Mouse (Mus musculus) myocyte (in vitro differentiated cells): ENCODE measurements around the gene Efna2. TPM values are rescaled to one million over a fixed set of nuclear protein-coding genes. Genes with fewer than 3 reads are reported as not detected.
A peak's percentile ranks its signal among the peaks of the same experiment; 100 is the strongest.

Experiments used
- H3K27me3 ChIP-seq: one replicate; pipeline ENCODE4 v1.6.1; 2011; ENCODE audit not compliant: control insufficient read depth, insufficient read depth, insufficient read length
- H3K36me3 ChIP-seq: one replicate; pipeline ENCODE4 v1.6.1; 2011; ENCODE audit not compliant: control insufficient read depth, insufficient read depth
- H3K4me2 ChIP-seq: one replicate; pipeline ENCODE4 v1.6.1; 2011; ENCODE audit warnings: low read depth, control low read depth
- H3K4me3 ChIP-seq: one replicate; pipeline ENCODE4 v1.5.1; 2011; ENCODE audit warnings: mild to moderate bottlenecking, control low read depth, moderate library complexity
- H3K79me2 ChIP-seq: one replicate; pipeline ENCODE4 v1.6.1; 2011; ENCODE audit not compliant: control insufficient read depth, insufficient read depth
- H3ac ChIP-seq: one replicate; pipeline ENCODE4 v1.6.1; 2011; ENCODE audit not compliant: control insufficient read depth, insufficient read length
- CEBPB ChIP-seq: IDR thresholded peaks from 2 replicates; pipeline ENCODE4 v1.6.1; 2011; ENCODE audit warnings: mild to moderate bottlenecking, moderate library complexity; ENCODE audit not compliant: poor library complexity, insufficient read depth, severe bottlenecking
- E2F4 ChIP-seq: IDR thresholded peaks from one replicate; pipeline ENCODE4 v1.6.1; 2011; ENCODE audit warnings: mild to moderate bottlenecking, control low read depth, moderate library complexity; ENCODE audit not compliant: insufficient read depth
- MAX ChIP-seq: IDR thresholded peaks from one replicate; pipeline ENCODE4 v1.6.1; 2011; ENCODE audit warnings: low read depth, mild to moderate bottlenecking, control low read depth
- MYOD1 ChIP-seq, 3 experiments: IDR thresholded peaks; one replicate each; pipeline ENCODE4 v1.6.1; 2011; ENCODE audit warnings: control low read depth in 2 of 3, low read depth in 2 of 3, mild to moderate bottlenecking in 2 of 3, moderate library complexity in 1 of 3; ENCODE audit not compliant: insufficient read length in 2 of 3, control insufficient read depth in 1 of 3
- MYOG ChIP-seq, 3 experiments: IDR thresholded peaks; one replicate each; pipeline ENCODE4 v1.6.1; 2011; ENCODE audit warnings: control low read depth in 2 of 3, low read depth in 2 of 3, mild to moderate bottlenecking in 2 of 3; ENCODE audit not compliant: insufficient read length in 2 of 3, control insufficient read depth in 1 of 3, insufficient read depth in 1 of 3
- POLR2A ChIP-seq: IDR thresholded peaks from one replicate; pipeline ENCODE4 v1.6.1; 2011; ENCODE audit warnings: low read depth, mild to moderate bottlenecking, control low read depth, moderate library complexity; ENCODE audit not compliant: insufficient read length
- POLR2AphosphoS2 ChIP-seq: IDR thresholded peaks from one replicate; pipeline ENCODE4 v1.6.1; 2011; ENCODE audit warnings: low read depth, control low read depth; ENCODE audit not compliant: insufficient read length
- REST ChIP-seq: IDR thresholded peaks from one replicate; pipeline ENCODE4 v1.6.1; 2011; ENCODE audit warnings: mild to moderate bottlenecking, control low read depth, moderate library complexity; ENCODE audit not compliant: insufficient read depth, insufficient read length
- SRF ChIP-seq: IDR thresholded peaks from one replicate; pipeline ENCODE4 v1.6.1; 2011; ENCODE audit warnings: low read depth; ENCODE audit not compliant: control insufficient read depth, insufficient read length
- TCF12 ChIP-seq: IDR thresholded peaks from one replicate; pipeline ENCODE4 v1.6.1; 2011; ENCODE audit warnings: mild to moderate bottlenecking, control low read depth; ENCODE audit not compliant: poor library complexity, insufficient read depth, severe bottlenecking
- TCF3 ChIP-seq: IDR thresholded peaks from one replicate; pipeline ENCODE4 v1.6.1; 2011; ENCODE audit warnings: low read depth, control low read depth; ENCODE audit not compliant: insufficient read length
- USF1 ChIP-seq: IDR thresholded peaks from one replicate; pipeline ENCODE4 v1.6.1; 2011; ENCODE audit warnings: low read depth, mild to moderate bottlenecking, control low read depth, moderate library complexity
- polyA plus RNA-seq: library from polyadenylated mRNA; unstranded; fragments of >200 nt; fragmentation: generic; extraction: Trizol; gene quantifications from one replicate; pipeline ENCODE4 v1.2.1, GENCODE M21; 2012; ENCODE audit warnings: missing spikeins

Gene Efna2
- polyA plus RNA-seq, 1 experiment, result 3.6 TPM

- Histone ChIP-seq H3K79me2 (peaks cover 21% of the 10 kb centered on the region), H3K4me2 (peak overlapping the region; percentile 98), H3K4me3 (peak overlapping the region; percentile 33), H3K27me3 (no peaks in the 10 kb centered on the region), H3ac (no peak overlapping the region), H3K36me3 (peaks cover 14% of the 10 kb centered on the region)
- TF ChIP-seq USF1 (no peak), POLR2A (no peak), SRF (no peak), REST (no peak), CEBPB (no peak), E2F4 (no peak), MYOG (IDR thresholded peaks at IDR 0.05; ENCODE audit: control insufficient read depth in 1 of 3, insufficient read depth in 1 of 3, insufficient read length in 2 of 3, low read depth in 2 of 3) (peak in 2 of 3 experiments; percentile 5 to 58), MYOD1 (IDR thresholded peaks at IDR 0.05; ENCODE audit: control insufficient read depth in 1 of 3, insufficient read length in 2 of 3, low read depth in 2 of 3) (peak; percentile 94 to 98 (median 97)), POLR2AphosphoS2 (no peak), TCF3 (peak; percentile 45), TCF12 (peak; percentile 51), MAX (no peak)
Measured at GRCm38 (mm10) chr10:80227877-80228775, 48.8 kb downstream of the Efna2 start.

- Histone ChIP-seq H3K36me3 (peaks cover 11% of the 10 kb centered on the region), H3K4me2 (no peak overlapping the region), H3K4me3 (no peak overlapping the region), H3K79me2 (no peaks in the 10 kb centered on the region), H3ac (no peak overlapping the region), H3K27me3 (no peaks in the 10 kb centered on the region)
- TF ChIP-seq MYOG (IDR thresholded peaks at IDR 0.05; ENCODE audit: control insufficient read depth in 1 of 3, insufficient read depth in 1 of 3, insufficient read length in 2 of 3, low read depth in 2 of 3) (no peak), TCF12 (no peak), SRF (no peak), TCF3 (no peak), MAX (no peak), POLR2AphosphoS2 (no peak), REST (no peak), E2F4 (no peak)
Measured at GRCm38 (mm10) chr10:80236145-80236825, 57.0 kb downstream of the Efna2 start.

GRCm38 (mm10) chr10:80237020-80237419 lies 57.7 kb downstream of the Efna2 start:
- Histone ChIP-seq H3K36me3 (peaks cover 11% of the 10 kb centered on the region), H3K27me3 (no peaks in the 10 kb centered on the region), H3K79me2 (no peaks in the 10 kb centered on the region), H3ac (no peak overlapping the region), H3K4me3 (no peak overlapping the region), H3K4me2 (no peak overlapping the region)
- no peak for TF ChIP-seq POLR2A
- no peak for TF ChIP-seq TCF3
- no peak for TF ChIP-seq MAX
- no peak for TF ChIP-seq REST
- no peak for TF ChIP-seq TCF12
- TF ChIP-seq CEBPB, result no peak
- TF ChIP-seq E2F4, result no peak
- TF ChIP-seq MYOG (IDR thresholded peaks at IDR 0.05; ENCODE audit: control insufficient read depth in 1 of 3, insufficient read depth in 1 of 3, insufficient read length in 2 of 3, low read depth in 2 of 3), result no peak
- TF ChIP-seq USF1, result no peak
- TF ChIP-seq MYOD1 (IDR thresholded peaks at IDR 0.05; ENCODE audit: control insufficient read depth in 1 of 3, insufficient read length in 2 of 3, low read depth in 2 of 3), result no peak
- TF ChIP-seq POLR2AphosphoS2, result no peak
- no peak for TF ChIP-seq SRF

- TF ChIP-seq POLR2A, result no peak
- TF ChIP-seq USF1, result no peak
- no peak for TF ChIP-seq CEBPB
- no peak for TF ChIP-seq MAX
- TF ChIP-seq TCF3, result no peak
- TF ChIP-seq E2F4, result no peak
- TF ChIP-seq TCF12, result no peak
- no peak for TF ChIP-seq REST
- no peak for TF ChIP-seq MYOD1 (IDR thresholded peaks at IDR 0.05; ENCODE audit: control insufficient read depth in 1 of 3, insufficient read length in 2 of 3, low read depth in 2 of 3)
- TF ChIP-seq SRF, result no peak
- no peak for TF ChIP-seq MYOG (IDR thresholded peaks at IDR 0.05; ENCODE audit: control insufficient read depth in 1 of 3, insufficient read depth in 1 of 3, insufficient read length in 2 of 3, low read depth in 2 of 3)
- no peak for TF ChIP-seq POLR2AphosphoS2
- H3K4me2 ChIP-seq, result no peak overlapping the region
- no peak overlapping the region for H3K4me3 ChIP-seq
- H3K27me3 ChIP-seq, result no peaks in the 10 kb centered on the region
- H3K36me3 ChIP-seq, result peaks cover 11% of the 10 kb centered on the region
- no peaks in the 10 kb centered on the region for H3K79me2 ChIP-seq
- no peak overlapping the region for H3ac ChIP-seq
Measured at GRCm38 (mm10) chr10:80238306-80238705, 59.0 kb downstream of the Efna2 start.

Other genes with a start within 250 kb of the Efna2 start
- 35.1 TPM for gene Wdr18, start 219.3 kb upstream of the Efna2 start, polyA plus RNA-seq
- gene Grin3b, start 208.8 kb upstream of the Efna2 start, polyA plus RNA-seq, result 0.73 TPM
- gene Tmem259, start 195.2 kb upstream of the Efna2 start, polyA plus RNA-seq, result 152 TPM
- 109 TPM for gene Cnn2, start 190.9 kb upstream of the Efna2 start, polyA plus RNA-seq
- gene Abca7, start 183.0 kb upstream of the Efna2 start, polyA plus RNA-seq, result 15.6 TPM
- gene Arhgap45, start 162.8 kb upstream of the Efna2 start, polyA plus RNA-seq, result 0.53 TPM
- 209 TPM for gene Polr2e, start 139.7 kb upstream of the Efna2 start, polyA plus RNA-seq
- gene Gpx4, start 132.3 kb upstream of the Efna2 start, polyA plus RNA-seq, result 1,278 TPM
- 44.6 TPM for gene Sbno2, start 73.9 kb upstream of the Efna2 start, polyA plus RNA-seq
- 150 TPM for gene Stk11, start 63.7 kb upstream of the Efna2 start, polyA plus RNA-seq
- gene Atp5d, start 40.9 kb upstream of the Efna2 start, polyA plus RNA-seq, result 1,163 TPM
- 10.0 TPM for gene Cbarp, start 38.6 kb upstream of the Efna2 start, polyA plus RNA-seq
- 131 TPM for gene Midn, start 31.2 kb upstream of the Efna2 start, polyA plus RNA-seq
- 54.2 TPM for gene Cirbp, start 13.5 kb upstream of the Efna2 start, polyA plus RNA-seq
- 23.5 TPM for gene 1600002K03Rik, start 6.5 kb upstream of the Efna2 start, polyA plus RNA-seq
- gene Mum1, start 47.0 kb downstream of the Efna2 start, polyA plus RNA-seq, result 30.7 TPM
- gene Ndufs7, start 69.6 kb downstream of the Efna2 start, polyA plus RNA-seq, result 407 TPM
- gene Gamt, start 81.5 kb downstream of the Efna2 start, polyA plus RNA-seq, result 162 TPM
- 123 TPM for gene Dazap1, start 82.0 kb downstream of the Efna2 start, polyA plus RNA-seq
- 4,761 TPM for gene Rps15, start 113.0 kb downstream of the Efna2 start, polyA plus RNA-seq
- 0.24 TPM for gene Apc2, start 116.5 kb downstream of the Efna2 start, polyA plus RNA-seq
- 44.0 TPM for gene 2310011J03Rik, start 141.1 kb downstream of the Efna2 start, polyA plus RNA-seq
- 2.1 TPM for gene Pcsk4, start 150.0 kb downstream of the Efna2 start, polyA plus RNA-seq
- gene Reep6, start 150.5 kb downstream of the Efna2 start, polyA plus RNA-seq, result 25.7 TPM
- 57.8 TPM for gene Adamtsl5, start 168.9 kb downstream of the Efna2 start, polyA plus RNA-seq
- gene Plk5, start 177.0 kb downstream of the Efna2 start, polyA plus RNA-seq, result 0.05 TPM
- gene Mex3d, start 208.2 kb downstream of the Efna2 start, polyA plus RNA-seq, result 29.6 TPM
- 190 TPM for gene Mbd3, start 220.1 kb downstream of the Efna2 start, polyA plus RNA-seq
- 1,247 TPM for gene Uqcr11, start 227.3 kb downstream of the Efna2 start, polyA plus RNA-seq